Mouse (Mus musculus) Patski (cell line): ENCODE measurements around the gene C1ql1. TPM values are rescaled to one million over a fixed set of nuclear protein-coding genes. Genes with fewer than 3 reads are reported as not detected.

Source experiments
- ATAC-seq: fragments of 100-300 bp; one replicate; pipeline ENCODE4 v1.8.0; 2021
- CTCF ChIA-PET: fragments of 350-600 bp; sonication (Branson Sonifier 250); formaldehyde crosslinking; loops from one replicate; lab custom pipeline; 2022; ENCODE audit warnings: inconsistent platforms; lab: Charles Lee
- POLR2A ChIA-PET: fragments of 350-600 bp; sonication (Branson Sonifier 250); formaldehyde crosslinking; loops from one replicate; lab custom pipeline; 2022; ENCODE audit warnings: antibody characterized with exemption, inconsistent platforms; lab: Charles Lee
- DNase-seq: peaks from one replicate; pipeline ENCODE4 v3.0.0-alpha.2; 2011; ENCODE audit warnings: low read depth, low spot score
- H3K27me3 ChIP-seq: fragments of 371-371 bp; one replicate; pipeline ENCODE4 v1.5.1; 2021
- CTCF ChIP-seq: fragments of 100-300 bp; IDR thresholded peaks from one replicate; pipeline ENCODE4 v1.5.1; 2021
- in situ Hi-C: fragments of 300-500 bp; cut with MboI; formaldehyde crosslinking; loops from 3 replicates; pipeline ENCODE4 v1.11.1; 2018; ENCODE audit warnings: low pct_unique_long_range_greater_than_20kb, mixed read lengths
- polyA plus RNA-seq: library from polyadenylated mRNA; unstranded; gene quantifications from one replicate; pipeline ENCODE4 v1.2.3, GENCODE M21; 2021

Gene C1ql1
- polyA plus RNA-seq, 1 experiment from 2014 or later = 19.6 TPM

GRCm38 (mm10) chr11:102903654-102904053 lies 42.8 kb downstream of the C1ql1 start:
- ATAC-seq (no peak), DNase-seq (no peak)
- in situ Hi-C loops = no loop called here
- POLR2A ChIA-PET = no interaction called here
- H3K27me3 ChIP-seq = no peaks in the 10 kb centered on the region
- CTCF ChIA-PET = no interaction called here
- TF ChIP-seq CTCF = no peak

GRCm38 (mm10) chr11:102902107-102902506 lies 44.4 kb downstream of the C1ql1 start:
- ATAC-seq = no peak
- no peak for DNase-seq
- POLR2A ChIA-PET = no interaction called here
- in situ Hi-C loops = no loop called here
- no peaks in the 10 kb centered on the region for H3K27me3 ChIP-seq
- no peak for TF ChIP-seq CTCF
- CTCF ChIA-PET = interaction anchor here (2.1 to 3.4 kb wide), 3 partner anchors 22 to 91 kb away, joined by 7 to 30 read pairs (median 19); partner anchors contain the start of gene Kif18b

DNA sequence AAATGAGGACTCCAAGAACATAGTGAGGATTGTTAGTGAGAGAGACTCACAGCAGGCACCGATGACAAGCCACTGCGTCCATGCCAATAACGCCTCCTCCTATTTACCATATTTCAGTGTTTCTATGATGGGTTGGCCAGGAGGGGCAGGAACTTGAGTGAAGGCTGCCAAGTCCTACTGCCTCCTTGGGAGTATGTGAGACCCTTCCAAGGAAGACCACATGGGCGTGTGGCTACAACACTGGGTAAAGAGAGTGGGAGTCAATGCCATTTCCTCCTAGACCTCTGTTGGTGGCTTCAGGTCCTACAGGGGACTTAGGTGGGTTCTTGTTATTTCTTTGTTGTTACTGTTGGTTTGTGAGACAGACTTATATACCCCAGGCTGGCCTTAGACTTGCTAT lies 45.3 kb downstream of the C1ql1 start:
- ATAC-seq = no peak
- TF ChIP-seq CTCF = no peak
- no peak for DNase-seq
- in situ Hi-C loops = no loop called here
- CTCF ChIA-PET = interaction anchor here (0.9 to 3.4 kb wide), 10 partner anchors 8 to 153 kb away, joined by 3 to 30 read pairs (median 4); partner anchors contain the start of gene Kif18b
- no peaks in the 10 kb centered on the region for H3K27me3 ChIP-seq
- POLR2A ChIA-PET = interaction anchor here (0.6 kb wide), 1 partner anchor 109 kb away, joined by 3 read pairs; no protein-coding TSS in a partner anchor

- ChIA-PET POLR2A (no interaction called here), CTCF (interaction anchor here (0.9 to 3.4 kb wide), 10 partner anchors 9 to 154 kb away, joined by 3 to 30 read pairs (median 4); partner anchors contain the start of gene Kif18b)
- ATAC-seq (peak; percentile 41), DNase-seq (no peak)
- in situ Hi-C loops = no loop called here
- TF ChIP-seq CTCF = peak; percentile 94
- no peaks in the 10 kb centered on the region for H3K27me3 ChIP-seq
Measured at GRCm38 (mm10) chr11:102900763-102901162, 45.7 kb downstream of the C1ql1 start, which contains the start of gene Gfap. Gene Gfap, minus strand, starts transcription at chr11:102900912.

DNA sequence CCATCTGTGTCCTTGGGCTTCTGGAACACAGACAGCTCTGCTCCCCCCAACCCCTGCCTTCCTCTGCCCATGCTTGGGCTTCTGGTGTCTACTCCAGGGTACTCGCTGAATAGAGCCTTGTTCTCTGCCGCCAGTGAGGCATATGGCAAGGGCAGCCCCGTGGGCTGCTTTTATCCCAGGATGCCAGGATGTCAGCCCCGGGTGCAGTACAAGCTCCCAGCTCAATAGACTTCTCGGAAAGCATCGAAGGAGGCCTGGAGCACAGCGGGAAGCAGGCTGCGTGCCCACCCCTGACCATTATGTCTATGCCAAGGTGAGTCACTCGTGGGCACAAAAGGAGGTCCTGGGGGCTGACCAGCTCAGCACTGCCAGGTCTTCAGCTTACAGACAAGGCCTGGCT lies 48.1 kb downstream of the C1ql1 start:
- in situ Hi-C loops = loop anchor here (5.0 kb wide), 2 partner anchors 94 to 154 kb away; no protein-coding TSS in a partner anchor
- no peaks in the 10 kb centered on the region for H3K27me3 ChIP-seq
- ChIA-PET POLR2A (interaction anchor here (0.6 to 0.7 kb wide), 2 partner anchors 9 to 32 kb away, joined by 3 to 4 read pairs; no protein-coding TSS in a partner anchor), CTCF (interaction anchor here (1.3 kb wide), 1 partner anchor 95 kb away, joined by 4 read pairs; no protein-coding TSS in a partner anchor)
- DNase-seq = no peak
- ATAC-seq = no peak
- TF ChIP-seq CTCF = no peak

GRCm38 (mm10) chr11:102896641-102897040 lies 49.8 kb downstream of the C1ql1 start:
- no peak for ATAC-seq
- ChIA-PET POLR2A (no interaction called here), CTCF (interaction anchor here (1.1 kb wide), 1 partner anchor 158 kb away, joined by 3 read pairs; no protein-coding TSS in a partner anchor)
- in situ Hi-C loops = loop anchor here (5.0 kb wide), 2 partner anchors 96 to 156 kb away; no protein-coding TSS in a partner anchor
- DNase-seq = no peak
- TF ChIP-seq CTCF = no peak
- no peaks in the 10 kb centered on the region for H3K27me3 ChIP-seq

GRCm38 (mm10) chr11:102895779-102896178 lies 50.7 kb downstream of the C1ql1 start:
- no peak for TF ChIP-seq CTCF
- H3K27me3 ChIP-seq = no peaks in the 10 kb centered on the region
- in situ Hi-C loops = loop anchor here (5.0 kb wide), 2 partner anchors 97 to 157 kb away; no protein-coding TSS in a partner anchor
- POLR2A ChIA-PET = no interaction called here
- CTCF ChIA-PET = interaction anchor here (1.1 to 1.6 kb wide), 2 partner anchors 97 to 159 kb away, joined by 3 to 4 read pairs; no protein-coding TSS in a partner anchor
- ATAC-seq = no peak
- no peak for DNase-seq

DNA sequence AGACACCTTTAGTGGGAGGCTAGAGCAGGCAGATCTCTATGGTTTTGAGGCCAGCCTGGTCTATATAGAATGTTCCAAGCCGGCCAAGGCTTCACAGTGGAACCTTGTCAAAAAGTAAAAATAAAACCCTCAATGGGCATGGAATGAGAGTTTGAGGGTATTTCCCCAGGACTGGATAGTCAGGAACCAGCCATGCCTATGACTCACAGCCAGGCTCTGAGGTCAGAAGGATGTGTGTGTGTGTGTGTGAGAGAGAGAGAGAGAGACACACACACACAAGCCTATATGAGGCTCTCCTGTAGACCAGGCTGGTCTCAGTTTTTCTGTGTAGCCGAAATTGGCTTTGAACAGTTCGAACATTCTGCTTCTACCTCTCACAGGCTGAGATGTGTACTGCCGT lies 51.8 kb downstream of the C1ql1 start:
- DNase-seq = no peak
- H3K27me3 ChIP-seq = no peaks in the 10 kb centered on the region
- CTCF ChIA-PET = interaction anchor here (1.0 to 1.6 kb wide), 2 partner anchors 98 to 166 kb away, joined by 4 read pairs; no protein-coding TSS in a partner anchor
- in situ Hi-C loops = loop anchor here (5.0 kb wide), 2 partner anchors 98 to 158 kb away; no protein-coding TSS in a partner anchor
- POLR2A ChIA-PET = no interaction called here
- no peak for TF ChIP-seq CTCF
- no peak for ATAC-seq

DNA sequence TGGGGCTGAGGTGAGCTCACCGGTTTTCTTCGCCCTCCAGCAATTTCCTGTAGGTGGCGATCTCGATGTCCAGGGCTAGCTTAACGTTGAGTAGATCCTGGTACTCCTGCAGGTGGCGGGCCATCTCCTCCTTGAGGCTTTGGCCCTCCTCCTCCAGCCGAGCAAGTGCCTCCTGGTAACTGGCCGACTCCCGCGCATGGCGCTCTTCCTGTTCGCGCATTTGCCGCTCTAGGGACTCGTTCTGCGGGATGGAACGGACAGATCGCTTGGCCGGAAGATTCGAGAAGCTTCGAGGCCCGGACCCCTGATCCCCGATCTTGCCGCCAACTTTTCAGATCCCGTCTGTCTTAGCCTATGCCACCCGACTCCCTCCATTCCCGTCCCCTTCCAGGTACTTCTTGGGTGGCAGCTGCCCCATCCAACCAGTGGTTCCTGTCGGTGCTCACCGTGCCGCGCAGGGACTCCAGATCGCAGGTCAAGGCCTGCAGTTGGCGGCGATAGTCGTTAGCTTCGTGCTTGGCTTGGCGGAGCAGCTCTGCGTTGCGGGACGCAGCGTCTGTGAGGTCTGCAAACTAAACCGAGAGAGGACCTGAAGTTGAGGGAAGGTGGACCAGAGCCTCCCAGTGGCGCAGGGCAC lies 53.4 kb downstream of the C1ql1 start:
- ChIA-PET POLR2A (no interaction called here), CTCF (no interaction called here)
- no peaks in the 10 kb centered on the region for H3K27me3 ChIP-seq
- no peak for DNase-seq
- in situ Hi-C loops = no loop called here
- ATAC-seq = no peak
- no peak for TF ChIP-seq CTCF

DNA sequence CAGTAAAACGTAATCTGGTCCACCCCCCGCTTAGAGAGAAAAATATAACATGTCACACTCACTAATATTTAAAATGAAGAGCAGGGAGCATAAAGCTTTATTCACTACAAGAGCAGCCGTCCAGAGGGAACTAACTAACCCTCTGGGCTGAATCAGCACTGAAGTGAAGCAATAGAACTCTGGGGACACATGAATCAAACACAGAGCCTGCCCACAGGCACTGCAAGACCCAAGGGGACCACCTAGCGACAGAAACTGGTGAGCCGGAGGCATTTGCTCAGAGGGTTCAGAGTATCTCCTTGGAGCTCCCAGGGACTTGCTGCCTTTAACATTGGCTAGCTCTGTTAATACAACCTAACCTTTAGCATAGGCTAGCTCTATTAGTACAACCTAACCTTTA lies 56.4 kb downstream of the C1ql1 start:
- ChIA-PET CTCF (interaction anchor here (1.2 to 2.0 kb wide), 2 partner anchors 8 to 11 kb away, joined by 3 to 7 read pairs; partner anchors contain the start of genes Ccdc103 and Gfap), POLR2A (interaction anchor here (0.8 kb wide), 1 partner anchor 9 kb away, joined by 3 read pairs; no protein-coding TSS in a partner anchor)
- H3K27me3 ChIP-seq = no peaks in the 10 kb centered on the region
- no peak for DNase-seq
- in situ Hi-C loops = no loop called here
- TF ChIP-seq CTCF = no peak
- no peak for ATAC-seq

Other genes with a start within 250 kb of the C1ql1 start
- gene Ccdc43, start 248.9 kb downstream of the C1ql1 start, polyA plus RNA-seq = 41.4 TPM
- 5.3 TPM for gene Adam11, start 185.2 kb downstream of the C1ql1 start, polyA plus RNA-seq
- gene Gjc1, start 127.0 kb downstream of the C1ql1 start, polyA plus RNA-seq = 33.9 TPM
- not detected for gene Higd1b, start 110.8 kb downstream of the C1ql1 start, polyA plus RNA-seq
- gene Eftud2, start 65.7 kb downstream of the C1ql1 start, polyA plus RNA-seq = 120 TPM
- gene Ccdc103, start 65.5 kb downstream of the C1ql1 start, polyA plus RNA-seq = 6.0 TPM
- 0.26 TPM for gene Fam187a, start 61.5 kb downstream of the C1ql1 start, polyA plus RNA-seq
- gene Gfap, start 45.8 kb downstream of the C1ql1 start, polyA plus RNA-seq = 0.44 TPM
- gene Kif18b, start 21.6 kb downstream of the C1ql1 start, polyA plus RNA-seq = 13.4 TPM
- 87.5 TPM for gene Nmt1, start 81.5 kb upstream of the C1ql1 start, polyA plus RNA-seq
- gene Dcakd, start 81.6 kb upstream of the C1ql1 start, polyA plus RNA-seq = 60.6 TPM
- 56.1 TPM for gene Plcd3, start 155.0 kb upstream of the C1ql1 start, polyA plus RNA-seq
- gene Acbd4, start 155.0 kb upstream of the C1ql1 start, polyA plus RNA-seq = 100 TPM
- 47.5 TPM for gene Hexim1, start 169.5 kb upstream of the C1ql1 start, polyA plus RNA-seq
- 20.6 TPM for gene Hexim2, start 185.7 kb upstream of the C1ql1 start, polyA plus RNA-seq
- 22.4 TPM for gene Fmnl1, start 224.4 kb upstream of the C1ql1 start, polyA plus RNA-seq